Mouse (Mus musculus): ENCODE data around the gene Nynrin.

GRCm38 (mm10) chr14:55885114-55885790 is 31.4 kb downstream of the Nynrin start:
- no peak for TF ChIP-seq SMC3 (IDR thresholded peaks at IDR 0.05; ENCODE audit: low read depth, low read length)
- TF ChIP-seq TCF12 (IDR thresholded peaks at IDR 0.05; ENCODE audit: low read depth, low read length) = no peak
- no peak for TF ChIP-seq MEF2A (IDR thresholded peaks at IDR 0.05; ENCODE audit: extremely low read depth, insufficient replicate concordance, low read depth, low read length, poor library complexity, severe bottlenecking)
- TF ChIP-seq NRF1 (IDR thresholded peaks at IDR 0.05; ENCODE audit: insufficient read depth, low read depth, low read length, poor library complexity, severe bottlenecking) = no peak
- TF ChIP-seq CHD2 (IDR thresholded peaks at IDR 0.05; ENCODE audit: low read length) = no peak
- TF ChIP-seq POLR2A (IDR thresholded peaks at IDR 0.05; ENCODE audit: control insufficient read depth in 1 of 2, insufficient read depth in 1 of 2, low read depth in 1 of 2, low read length in 2 of 2, poor library complexity in 1 of 2) = no peak
- no peak for TF ChIP-seq BHLHE40 (IDR thresholded peaks at IDR 0.05; ENCODE audit: borderline replicate concordance, low read depth, low read length)

Measured in MEL (cell line).